Mouse (Mus musculus) intestine, postnatal 0 days (tissue): ENCODE measurements around the gene Anp32e. TPM values are rescaled to one million over a fixed set of nuclear protein-coding genes. Genes with fewer than 3 reads are reported as not detected.

Source experiments
- ATAC-seq: fragments of 200-750 bp; cut with Nextera tagmentation; 2 replicates; pipeline ENCODE4 v1.8.0; 2017; ENCODE audit warnings: mild to moderate bottlenecking, moderate TSS enrichment, moderate library complexity
- H3K27ac ChIP-seq: fragments of 300-500 bp; sonication (generic); 2 replicates; pipeline ENCODE4 v1.5.1; 2014; ENCODE audit warnings: mild to moderate bottlenecking, low read depth, low read length, moderate library complexity
- H3K27me3 ChIP-seq: fragments of 300-500 bp; sonication (generic); replicated peaks from 2 replicates; pipeline ENCODE4 v1.6.1; 2014; ENCODE audit warnings: low read length, mixed read lengths; ENCODE audit not compliant: control insufficient read depth, insufficient read depth
- H3K36me3 ChIP-seq: fragments of 300-500 bp; sonication (generic); 2 replicates; pipeline ENCODE4 v1.6.1; 2014; ENCODE audit warnings: mild to moderate bottlenecking, moderate library complexity; ENCODE audit not compliant: control insufficient read depth, insufficient read depth
- H3K4me1 ChIP-seq: fragments of 300-500 bp; sonication (generic); replicated peaks from 2 replicates; pipeline ENCODE4 v1.6.1; 2014; ENCODE audit warnings: antibody characterized with exemption, low read length, mixed read lengths; ENCODE audit not compliant: control insufficient read depth, insufficient read depth
- H3K4me2 ChIP-seq: fragments of 300-500 bp; sonication (generic); replicated peaks from 2 replicates; pipeline ENCODE4 v1.6.1; 2014; ENCODE audit warnings: low read depth, mild to moderate bottlenecking, moderate library complexity
- H3K4me3 ChIP-seq: fragments of 300-500 bp; sonication (generic); 2 replicates; pipeline ENCODE4 v1.5.1; 2014; ENCODE audit warnings: low read depth, low read length
- H3K9ac ChIP-seq: fragments of 300-500 bp; sonication (generic); 2 replicates; pipeline ENCODE4 v1.6.1; 2014; ENCODE audit warnings: mild to moderate bottlenecking, low read depth, low read length
- H3K9me3 ChIP-seq: fragments of 300-500 bp; sonication (generic); 2 replicates; pipeline ENCODE4 v1.6.1; 2016; ENCODE audit warnings: mixed run types; ENCODE audit not compliant: control insufficient read depth
- CTCF ChIP-seq: sonication (generic); IDR thresholded peaks from 2 replicates; pipeline ENCODE4 v1.5.1; 2016; ENCODE audit warnings: low read depth, mild to moderate bottlenecking, control low read depth, antibody characterized with exemption, moderate library complexity
- WGBS: fragments of 180-500 bp; shearing (Covaris S2); extraction: QIAGEN DNeasy Blood & Tissue Kit; methylation state at CpG from one replicate; pipeline ENCODE4 v1.1.7; 2014; 5-methylcytosine and 5-hydroxymethylcytosine counted together
- polyA plus RNA-seq: library from polyadenylated mRNA; unstranded; fragments of >200 nt; fragmentation: Nextera tagmentation; extraction: Ambion mirVana; gene quantifications from 2 replicates; pipeline ENCODE4 v1.2.1, GENCODE M21; 2015

Anp32e gene
- polyA plus RNA-seq, 1 experiment from 2014 or later: 71.7 TPM

DNA sequence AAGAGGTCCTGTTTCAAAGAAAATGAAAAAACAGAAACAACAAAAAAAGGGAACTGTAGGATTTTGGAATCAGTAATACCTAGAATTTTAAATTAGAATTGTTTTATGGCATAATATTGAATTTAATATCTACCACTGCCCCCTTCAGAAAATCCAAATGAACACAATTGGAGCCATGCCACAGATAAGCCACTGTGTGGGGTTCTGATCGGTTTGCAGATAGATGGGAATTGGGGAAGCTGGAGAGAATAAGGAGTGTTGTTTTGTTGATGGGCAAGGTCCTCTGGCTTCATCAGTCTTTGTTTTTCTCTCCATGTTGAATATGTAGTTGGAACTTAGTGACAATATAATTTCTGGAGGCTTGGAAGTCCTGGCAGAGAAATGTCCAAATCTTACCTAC, 5.4 kb downstream of the Anp32e start:
- H3K4me2 ChIP-seq: no peak overlapping the region
- no peak for ATAC-seq
- no peaks in the 10 kb centered on the region for H3K9me3 ChIP-seq
- TF ChIP-seq CTCF: no peak
- H3K4me1 ChIP-seq: no peaks in the 10 kb centered on the region
- H3K4me3 ChIP-seq: no peak overlapping the region
- peaks cover 50% of the 10 kb centered on the region for H3K36me3 ChIP-seq
- H3K27me3 ChIP-seq: no peaks in the 10 kb centered on the region
- no peak overlapping the region for H3K27ac ChIP-seq
- H3K9ac ChIP-seq: no peak overlapping the region
- WGBS: 79% methylated on average over 1 of the region's 1 CpGs

DNA sequence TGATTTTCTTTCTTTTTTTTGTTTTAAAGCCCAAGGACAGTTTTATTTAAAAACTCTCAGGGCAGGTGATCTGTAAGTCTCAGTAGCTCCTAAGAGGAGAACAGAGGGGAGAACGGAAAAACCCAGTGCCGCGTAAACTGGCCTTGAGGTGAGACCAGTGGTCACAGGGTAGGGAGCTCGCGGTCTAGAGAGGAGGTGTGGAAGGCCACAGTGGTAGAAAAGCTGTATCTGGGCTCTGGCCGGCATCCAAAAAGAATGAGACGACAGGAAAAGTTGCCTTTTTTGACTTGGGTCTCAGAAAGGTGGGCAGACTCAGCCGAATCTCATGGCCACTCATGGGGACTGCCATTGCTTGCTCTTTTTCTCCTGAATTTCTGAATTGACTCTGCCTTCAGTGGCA, 9.2 kb downstream of the Anp32e start:
- Histone ChIP-seq H3K27me3 (no peaks in the 10 kb centered on the region), H3K4me2 (no peak overlapping the region), H3K27ac (no peak overlapping the region), H3K36me3 (peaks cover 79% of the 10 kb centered on the region), H3K9ac (no peak overlapping the region), H3K4me1 (no peaks in the 10 kb centered on the region), H3K4me3 (no peak overlapping the region), H3K9me3 (no peaks in the 10 kb centered on the region)
- ATAC-seq: no peak
- no peak for TF ChIP-seq CTCF
- WGBS: 93% methylated on average over 8 of the region's 8 CpGs

DNA sequence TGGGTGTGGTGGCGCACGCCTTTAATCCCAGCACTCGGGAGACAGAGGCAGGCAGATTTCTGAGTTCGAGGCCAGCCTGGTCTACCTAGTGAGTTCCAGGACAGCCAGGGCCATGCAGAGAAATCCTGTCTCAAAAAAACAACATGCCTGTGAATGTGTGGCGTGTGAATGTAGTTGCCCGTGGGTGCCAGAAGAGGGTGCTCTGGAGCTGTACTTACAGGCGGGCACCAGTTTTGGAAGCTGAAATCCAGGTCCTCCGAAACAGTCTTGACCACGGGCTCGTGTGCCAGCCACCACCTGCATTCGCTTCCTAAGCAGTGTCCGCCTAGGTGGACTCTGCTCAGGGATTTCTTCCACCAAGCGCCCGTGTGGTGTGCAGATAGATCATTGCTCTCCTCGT, 9.8 kb downstream of the Anp32e start:
- Histone ChIP-seq H3K9me3 (no peaks in the 10 kb centered on the region), H3K9ac (no peak overlapping the region), H3K27me3 (no peaks in the 10 kb centered on the region), H3K27ac (no peak overlapping the region), H3K4me1 (no peaks in the 10 kb centered on the region), H3K36me3 (peaks cover 76% of the 10 kb centered on the region), H3K4me2 (no peak overlapping the region), H3K4me3 (no peak overlapping the region)
- ATAC-seq: no peak
- peak; percentile 59 for TF ChIP-seq CTCF
- WGBS: 95% methylated on average over 15 of the region's 15 CpGs

DNA sequence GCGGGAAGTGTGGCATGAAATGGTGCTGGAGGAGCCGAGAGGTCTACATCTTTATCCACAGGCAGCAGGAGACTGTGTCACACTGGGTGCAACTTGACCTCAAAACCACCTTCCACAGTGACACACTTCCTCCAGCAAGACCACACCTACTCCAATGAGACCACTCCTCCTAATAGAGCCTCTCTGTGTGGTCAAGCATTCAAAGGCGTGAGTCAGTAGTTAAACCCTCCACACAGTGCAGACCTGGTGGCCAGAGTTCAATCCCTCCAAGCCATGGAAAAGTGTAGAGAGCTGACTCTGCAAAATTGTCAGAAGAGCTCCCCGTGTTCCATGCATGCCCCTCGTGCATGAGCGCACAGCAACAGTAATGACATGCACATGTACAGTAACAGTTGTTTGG, 13.7 kb downstream of the Anp32e start:
- no peak overlapping the region for H3K9ac ChIP-seq
- no peaks in the 10 kb centered on the region for H3K4me1 ChIP-seq
- no peaks in the 10 kb centered on the region for H3K27me3 ChIP-seq
- no peaks in the 10 kb centered on the region for H3K9me3 ChIP-seq
- H3K4me2 ChIP-seq: no peak overlapping the region
- no peak for ATAC-seq
- WGBS: 79% methylated on average over 6 of the region's 6 CpGs
- H3K27ac ChIP-seq: no peak overlapping the region
- no peak for TF ChIP-seq CTCF
- H3K4me3 ChIP-seq: no peak overlapping the region
- H3K36me3 ChIP-seq: peaks cover 69% of the 10 kb centered on the region

DNA sequence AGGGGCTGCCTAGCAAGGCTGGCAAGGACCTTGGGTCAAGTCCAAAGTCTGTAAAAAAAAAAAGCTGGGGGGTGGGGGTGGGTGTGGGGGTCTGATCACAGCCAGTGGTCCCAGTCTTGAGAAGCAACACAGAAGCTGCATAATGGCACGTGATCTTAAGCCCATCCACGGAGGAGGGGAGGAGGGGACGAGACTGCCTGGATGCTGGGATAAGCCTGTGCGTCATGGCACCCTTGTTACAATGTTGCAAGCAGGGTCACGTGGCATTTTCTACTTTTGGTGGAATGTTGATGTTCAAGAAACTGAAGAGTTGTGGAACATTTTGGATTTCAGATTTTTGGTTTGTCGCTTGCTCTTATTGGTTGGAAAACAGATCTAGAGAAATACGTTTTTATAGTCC, 14.2 kb downstream of the Anp32e start:
- 95% methylated on average over 7 of the region's 7 CpGs for WGBS
- Histone ChIP-seq H3K9ac (no peak overlapping the region), H3K4me2 (no peak overlapping the region), H3K27ac (no peak overlapping the region), H3K4me3 (no peak overlapping the region), H3K4me1 (no peaks in the 10 kb centered on the region), H3K36me3 (peaks cover 64% of the 10 kb centered on the region), H3K27me3 (no peaks in the 10 kb centered on the region), H3K9me3 (no peaks in the 10 kb centered on the region)
- no peak for TF ChIP-seq CTCF
- ATAC-seq: no peak

DNA sequence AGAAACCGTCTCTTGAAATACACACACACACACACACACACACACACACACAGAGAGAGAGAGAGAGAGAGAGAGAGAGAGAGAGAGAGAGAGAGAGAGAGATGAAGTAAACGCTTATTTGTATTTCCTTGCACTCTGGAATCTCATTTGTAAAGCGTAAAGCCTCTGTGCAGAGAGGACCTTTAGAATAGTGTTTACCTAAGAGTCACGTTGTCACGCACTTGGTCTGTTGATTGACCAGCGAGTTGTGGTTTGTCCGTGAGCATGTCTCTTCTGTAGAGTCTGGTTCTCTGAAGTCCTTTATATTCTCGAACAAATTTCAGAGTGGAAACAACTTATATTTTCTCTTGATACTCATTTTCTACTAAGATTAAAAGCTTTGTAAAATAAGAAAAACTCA, 15.7 kb downstream of the Anp32e start:
- WGBS: 83% methylated on average over 8 of the region's 8 CpGs
- no peak for TF ChIP-seq CTCF
- H3K27ac ChIP-seq: no peak overlapping the region
- H3K9ac ChIP-seq: no peak overlapping the region
- H3K4me1 ChIP-seq: no peaks in the 10 kb centered on the region
- H3K36me3 ChIP-seq: peaks cover 49% of the 10 kb centered on the region
- H3K27me3 ChIP-seq: no peaks in the 10 kb centered on the region
- H3K4me2 ChIP-seq: no peak overlapping the region
- ATAC-seq: no peak
- no peak overlapping the region for H3K4me3 ChIP-seq
- no peaks in the 10 kb centered on the region for H3K9me3 ChIP-seq

DNA sequence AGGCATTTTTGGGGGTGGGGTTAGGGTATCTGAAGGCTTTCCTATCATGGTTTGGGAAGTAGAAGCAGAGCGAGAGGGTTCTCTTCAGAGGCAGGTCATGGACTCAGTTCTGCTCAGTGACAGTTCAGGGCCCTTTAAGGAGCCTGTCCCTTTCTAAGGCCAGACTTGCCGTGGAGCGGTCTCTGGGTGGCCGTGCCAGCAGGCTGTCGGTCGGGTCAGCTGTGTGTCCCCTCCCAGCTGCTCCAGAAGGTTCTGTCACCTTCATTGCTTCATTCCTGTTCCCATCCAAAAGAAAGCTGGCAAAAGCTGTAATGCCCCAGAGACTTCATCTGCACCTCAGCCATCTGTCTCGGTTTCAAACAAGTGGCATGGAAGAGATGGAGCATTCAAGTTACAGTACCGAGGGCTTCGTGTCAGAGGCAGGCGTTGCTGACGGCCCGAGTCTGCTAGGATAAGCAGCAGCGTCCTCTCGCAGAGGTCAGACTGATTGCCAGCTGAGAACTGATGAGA, 16.7 kb downstream of the Anp32e start:
- WGBS: 89% methylated on average over 14 of the region's 14 CpGs
- peaks cover 38% of the 10 kb centered on the region for H3K36me3 ChIP-seq
- no peak overlapping the region for H3K9ac ChIP-seq
- no peak overlapping the region for H3K27ac ChIP-seq
- no peak for TF ChIP-seq CTCF
- no peaks in the 10 kb centered on the region for H3K4me1 ChIP-seq
- H3K4me2 ChIP-seq: no peak overlapping the region
- H3K27me3 ChIP-seq: no peaks in the 10 kb centered on the region
- no peak for ATAC-seq
- no peak overlapping the region for H3K4me3 ChIP-seq
- H3K9me3 ChIP-seq: no peaks in the 10 kb centered on the region
